Mouse (Mus musculus): ENCODE data around the gene Brms1l. TPM values are rescaled to one million over a fixed set of nuclear protein-coding genes. Genes with fewer than 3 reads are reported as not detected.
A peak's percentile ranks its signal among the peaks of the same experiment; 100 is the strongest.

Brms1l gene
- polyA plus RNA-seq, 1 experiment from 2014 or later: 33.4 TPM

DNA sequence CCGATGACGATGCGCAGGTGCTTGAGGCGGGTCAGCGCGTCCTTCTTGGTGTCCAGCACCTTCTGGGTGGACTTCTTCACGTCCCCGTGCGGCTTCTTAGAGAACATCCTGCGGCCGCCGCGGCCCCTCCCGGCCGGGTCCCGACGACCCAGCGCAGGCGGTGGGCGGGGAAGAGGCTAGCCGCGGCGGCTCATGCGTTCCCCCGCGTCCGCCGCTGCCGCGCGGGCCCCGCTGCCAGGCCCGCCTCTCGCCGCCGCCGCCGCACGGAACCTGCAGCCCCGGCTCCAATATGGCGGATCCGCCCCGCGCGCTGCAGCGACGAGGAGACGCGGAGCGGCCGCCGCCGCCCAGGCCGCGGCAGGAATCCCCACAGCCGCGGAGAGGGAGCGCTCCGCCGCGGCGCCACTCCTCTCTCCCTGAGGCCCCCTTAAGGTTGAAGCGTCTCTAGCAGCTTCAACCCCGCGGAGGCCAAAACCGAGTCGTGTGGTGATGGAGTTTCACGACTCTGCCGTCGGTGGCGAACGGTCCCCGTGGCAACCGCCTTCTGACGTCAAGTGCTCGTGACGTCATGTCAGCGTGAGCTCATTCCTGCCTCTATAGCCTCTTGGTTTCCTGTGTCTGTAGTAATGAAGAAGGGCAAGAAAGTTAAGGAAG lies 15.3 kb upstream of the Brms1l start, which contains the start of gene Ralgapa1:
Ralgapa1 (minus strand) TSS at position 507 of the 654 bp plus-strand sequence.
- peak within 1 kb of the TSS; percentile 93 for H3K27ac ChIP-seq (ENCODE audit: low read length)
- peak within 1 kb of the TSS; percentile 71 for H3K4me2 ChIP-seq (ENCODE audit: low read depth, low read length)
- H3K36me3 ChIP-seq (ENCODE audit: control insufficient read depth, insufficient read depth, low read length): no peaks in the 10 kb centered on the region
- ATAC-seq (ENCODE audit: insufficient read depth, low FRiP score): peak; percentile 94
- H3K27me3 ChIP-seq (ENCODE audit: control insufficient read depth, insufficient read depth, low read length): no peaks in the 10 kb centered on the region
- H3K4me1 ChIP-seq (ENCODE audit: control insufficient read depth, insufficient read depth, low read length): peaks cover 7% of the 10 kb centered on the region; the same call in 1 of the 2 replicates
- WGBS: under 1% methylated on average over 78 of the region's 78 CpGs
- H3K9ac ChIP-seq (ENCODE audit: low read length): peak within 1 kb of the TSS; percentile 97
- H3K9me3 ChIP-seq (replicated peaks; ENCODE audit: control insufficient read depth, low read length): no peaks in the 10 kb centered on the region; the same call in 1 of the 2 replicates
- peak within 1 kb of the TSS; percentile 96 for H3K4me3 ChIP-seq (replicated peaks; ENCODE audit: low read length)

DNA sequence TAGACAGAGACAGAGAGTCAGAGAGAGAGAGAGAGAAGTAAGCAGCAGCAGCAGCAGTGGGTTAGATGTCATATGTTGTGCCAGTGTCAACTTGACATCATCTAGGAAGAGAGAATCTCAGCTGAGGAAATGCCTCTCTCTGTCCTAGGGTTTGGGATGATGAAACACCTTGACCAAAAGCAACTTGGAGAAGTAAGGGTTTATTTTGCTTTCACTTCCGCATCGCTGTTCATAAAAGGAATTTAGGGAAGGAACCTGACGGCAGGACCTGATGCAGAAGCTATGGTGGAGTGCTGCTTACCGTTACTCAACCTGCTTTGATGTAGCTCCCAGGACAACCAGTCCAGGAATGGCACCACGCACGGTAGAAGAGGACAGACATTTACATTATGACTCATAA lies 12.1 kb upstream of the Brms1l start:
- Histone ChIP-seq H3K27ac (ENCODE audit: low read length) (no peak overlapping the region), H3K27me3 (ENCODE audit: control insufficient read depth, insufficient read depth, low read length) (no peaks in the 10 kb centered on the region), H3K4me2 (ENCODE audit: low read depth, low read length) (no peak overlapping the region), H3K4me1 (ENCODE audit: control insufficient read depth, insufficient read depth, low read length) (peaks cover 5% of the 10 kb centered on the region; the same call in 1 of the 2 replicates), H3K9me3 (replicated peaks; ENCODE audit: control insufficient read depth, low read length) (no peaks in the 10 kb centered on the region; the same call in 1 of the 2 replicates), H3K9ac (ENCODE audit: low read length) (no peak overlapping the region), H3K36me3 (ENCODE audit: control insufficient read depth, insufficient read depth, low read length) (no peaks in the 10 kb centered on the region), H3K4me3 (replicated peaks; ENCODE audit: low read length) (no peak overlapping the region)
- 81% methylated on average over 6 of the region's 6 CpGs for WGBS
- no peak for ATAC-seq (ENCODE audit: insufficient read depth, low FRiP score)

GRCm38 (mm10) chr12:55825537-55825936 lies 10.6 kb upstream of the Brms1l start:
- no peak for ATAC-seq (ENCODE audit: insufficient read depth, low FRiP score)
- Histone ChIP-seq H3K4me1 (ENCODE audit: control insufficient read depth, insufficient read depth, low read length) (no peaks in the 10 kb centered on the region), H3K9ac (ENCODE audit: low read length) (no peak overlapping the region), H3K27ac (ENCODE audit: low read length) (no peak overlapping the region), H3K9me3 (replicated peaks; ENCODE audit: control insufficient read depth, low read length) (no peaks in the 10 kb centered on the region; the same call in 1 of the 2 replicates), H3K4me2 (ENCODE audit: low read depth, low read length) (no peak overlapping the region), H3K4me3 (replicated peaks; ENCODE audit: low read length) (no peak overlapping the region), H3K27me3 (ENCODE audit: control insufficient read depth, insufficient read depth, low read length) (no peaks in the 10 kb centered on the region), H3K36me3 (ENCODE audit: control insufficient read depth, insufficient read depth, low read length) (no peaks in the 10 kb centered on the region)
- 81% methylated on average over 2 of the region's 2 CpGs for WGBS

- Histone ChIP-seq H3K27ac (ENCODE audit: low read length) (no peak overlapping the region), H3K27me3 (ENCODE audit: control insufficient read depth, insufficient read depth, low read length) (no peaks in the 10 kb centered on the region), H3K9ac (ENCODE audit: low read length) (no peak overlapping the region), H3K36me3 (ENCODE audit: control insufficient read depth, insufficient read depth, low read length) (no peaks in the 10 kb centered on the region), H3K9me3 (replicated peaks; ENCODE audit: control insufficient read depth, low read length) (no peaks in the 10 kb centered on the region), H3K4me3 (replicated peaks; ENCODE audit: low read length) (no peak overlapping the region), H3K4me2 (ENCODE audit: low read depth, low read length) (no peak overlapping the region), H3K4me1 (ENCODE audit: control insufficient read depth, insufficient read depth, low read length) (no peaks in the 10 kb centered on the region)
- 22% methylated on average over 2 of the region's 2 CpGs for WGBS
- ATAC-seq (ENCODE audit: insufficient read depth, low FRiP score): no peak
Observed at GRCm38 (mm10) chr12:55831101-55831500, 5.0 kb upstream of the Brms1l start.

GRCm38 (mm10) chr12:55832961-55833360 lies 3.2 kb upstream of the Brms1l start:
- no peaks in the 10 kb centered on the region for H3K36me3 ChIP-seq (ENCODE audit: control insufficient read depth, insufficient read depth, low read length)
- H3K27ac ChIP-seq (ENCODE audit: low read length): no peak overlapping the region
- no peak overlapping the region for H3K4me3 ChIP-seq (replicated peaks; ENCODE audit: low read length)
- H3K27me3 ChIP-seq (ENCODE audit: control insufficient read depth, insufficient read depth, low read length): no peaks in the 10 kb centered on the region
- no peak overlapping the region for H3K4me2 ChIP-seq (ENCODE audit: low read depth, low read length)
- no peak overlapping the region for H3K9ac ChIP-seq (ENCODE audit: low read length)
- peaks cover 10% of the 10 kb centered on the region for H3K4me1 ChIP-seq (ENCODE audit: control insufficient read depth, insufficient read depth, low read length)
- no peaks in the 10 kb centered on the region for H3K9me3 ChIP-seq (replicated peaks; ENCODE audit: control insufficient read depth, low read length)
- no peak for ATAC-seq (ENCODE audit: insufficient read depth, low FRiP score)

GRCm38 (mm10) chr12:55833906-55834625 lies 2.1 kb upstream of the Brms1l start:
- 63% methylated on average over 9 of the region's 9 CpGs for WGBS

DNA sequence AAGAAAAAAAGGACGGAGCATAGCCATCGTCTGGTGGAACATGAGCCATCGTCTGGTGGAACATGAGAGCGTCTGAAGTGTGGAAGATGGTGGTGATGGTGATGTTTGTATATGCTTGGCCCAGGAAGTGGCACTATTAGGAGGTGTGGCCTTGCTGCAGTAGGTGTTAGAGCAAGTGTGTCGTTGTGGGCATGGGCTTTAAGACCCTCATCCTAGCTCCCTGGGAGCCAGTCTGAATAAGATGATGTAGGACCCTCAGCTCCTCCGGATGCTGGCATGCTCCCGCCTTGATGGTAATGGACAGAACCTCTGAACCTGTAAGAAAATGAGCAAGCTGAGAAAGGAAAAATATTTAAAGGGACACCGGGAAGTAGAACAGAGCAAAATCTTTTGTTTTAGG lies 1.2 kb upstream of the Brms1l start:
- no peak overlapping the region for H3K9ac ChIP-seq (ENCODE audit: low read length)
- 76% methylated on average over 8 of the region's 8 CpGs for WGBS
- no peaks in the 10 kb centered on the region for H3K27me3 ChIP-seq (ENCODE audit: control insufficient read depth, insufficient read depth, low read length)
- ATAC-seq (ENCODE audit: insufficient read depth, low FRiP score): no peak
- no peaks in the 10 kb centered on the region for H3K36me3 ChIP-seq (ENCODE audit: control insufficient read depth, insufficient read depth, low read length)
- H3K4me3 ChIP-seq (replicated peaks; ENCODE audit: low read length): no peak overlapping the region
- H3K4me2 ChIP-seq (ENCODE audit: low read depth, low read length): no peak overlapping the region
- no peak overlapping the region for H3K27ac ChIP-seq (ENCODE audit: low read length)
- H3K9me3 ChIP-seq (replicated peaks; ENCODE audit: control insufficient read depth, low read length): no peaks in the 10 kb centered on the region
- peaks cover 12% of the 10 kb centered on the region for H3K4me1 ChIP-seq (ENCODE audit: control insufficient read depth, insufficient read depth, low read length)

More at GRCm38 (mm10) chr12:55833906-55834625, 2.1 kb upstream of the Brms1l start:
- peaks cover 12% of the 10 kb centered on the region for H3K4me1 ChIP-seq (ENCODE audit: control insufficient read depth, insufficient read depth, low read length)
- no peak overlapping the region for H3K9ac ChIP-seq (ENCODE audit: low read length)
- H3K9me3 ChIP-seq (replicated peaks; ENCODE audit: control insufficient read depth, low read length): no peaks in the 10 kb centered on the region
- H3K27me3 ChIP-seq (ENCODE audit: control insufficient read depth, insufficient read depth, low read length): no peaks in the 10 kb centered on the region
- H3K27ac ChIP-seq (ENCODE audit: low read length): no peak overlapping the region
- H3K36me3 ChIP-seq (ENCODE audit: control insufficient read depth, insufficient read depth, low read length): no peaks in the 10 kb centered on the region
- H3K4me2 ChIP-seq (ENCODE audit: low read depth, low read length): no peak overlapping the region
- no peak overlapping the region for H3K4me3 ChIP-seq (replicated peaks; ENCODE audit: low read length)
- no peak for ATAC-seq (ENCODE audit: insufficient read depth, low FRiP score)

DNA sequence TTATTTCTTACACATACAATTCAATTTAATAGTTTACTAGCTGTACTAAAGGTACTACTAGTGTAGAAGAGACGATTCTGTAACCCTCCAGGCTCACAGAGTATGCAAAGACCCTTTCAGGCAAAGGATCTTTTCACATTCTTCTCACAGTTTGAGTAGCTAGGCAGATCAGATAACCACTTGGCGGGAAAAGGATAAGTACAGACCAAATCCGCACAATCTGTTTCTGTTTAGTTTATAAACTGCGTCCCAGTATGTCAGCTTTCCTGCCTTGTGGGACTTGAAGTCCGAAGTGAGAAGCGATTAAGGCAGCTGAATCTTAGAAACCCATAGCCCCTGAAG lies 296 bp upstream of the Brms1l start:
- no peak for ATAC-seq (ENCODE audit: insufficient read depth, low FRiP score)
- no peaks in the 10 kb centered on the region for H3K27me3 ChIP-seq (ENCODE audit: control insufficient read depth, insufficient read depth, low read length)
- H3K4me3 ChIP-seq (replicated peaks; ENCODE audit: low read length): peak overlapping the region; percentile 63
- peak overlapping the region; percentile 57 for H3K4me2 ChIP-seq (ENCODE audit: low read depth, low read length)
- WGBS: under 1% methylated on average over 6 of the region's 6 CpGs
- peak overlapping the region; percentile 82 for H3K27ac ChIP-seq (ENCODE audit: low read length)
- no peaks in the 10 kb centered on the region for H3K9me3 ChIP-seq (replicated peaks; ENCODE audit: control insufficient read depth, low read length)
- peak overlapping the region; percentile 70 for H3K9ac ChIP-seq (ENCODE audit: low read length)
- peaks cover 12% of the 10 kb centered on the region for H3K4me1 ChIP-seq (ENCODE audit: control insufficient read depth, insufficient read depth, low read length)
- no peaks in the 10 kb centered on the region for H3K36me3 ChIP-seq (ENCODE audit: control insufficient read depth, insufficient read depth, low read length)

DNA sequence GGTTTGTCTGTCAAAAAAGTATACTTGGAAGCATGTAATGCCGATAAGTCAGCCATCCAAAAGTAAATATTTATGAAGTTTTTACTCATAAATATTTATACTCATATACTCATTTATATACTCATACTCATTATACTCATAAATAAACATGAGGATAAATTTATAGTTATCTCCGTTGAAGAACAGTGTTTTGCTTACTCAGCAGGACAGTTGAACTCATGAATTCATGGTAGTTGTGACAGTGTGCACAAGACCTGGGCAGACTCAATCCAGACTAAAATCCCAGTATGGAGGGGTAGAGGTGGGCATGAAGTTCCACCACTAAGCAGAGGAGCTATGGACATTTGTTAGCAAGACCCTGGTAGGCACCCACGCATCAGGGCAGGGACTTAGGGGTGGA lies 1.4 kb downstream of the Brms1l start:
- no peak for ATAC-seq (ENCODE audit: insufficient read depth, low FRiP score)
- H3K9me3 ChIP-seq (replicated peaks; ENCODE audit: control insufficient read depth, low read length): no peaks in the 10 kb centered on the region
- H3K27me3 ChIP-seq (ENCODE audit: control insufficient read depth, insufficient read depth, low read length): no peaks in the 10 kb centered on the region
- WGBS: 52% methylated on average over 3 of the region's 3 CpGs
- H3K27ac ChIP-seq (ENCODE audit: low read length): no peak overlapping the region
- peak overlapping the region; percentile 72 for H3K4me2 ChIP-seq (ENCODE audit: low read depth, low read length)
- 0 out of 2 replicates have a peak, but pooled peaks cover 3% of the 10 kb centered on the region for H3K36me3 ChIP-seq (ENCODE audit: control insufficient read depth, insufficient read depth, low read length)
- no peak overlapping the region for H3K9ac ChIP-seq (ENCODE audit: low read length)
- peak overlapping the region; percentile 63 for H3K4me3 ChIP-seq (replicated peaks; ENCODE audit: low read length)
- peaks cover 12% of the 10 kb centered on the region for H3K4me1 ChIP-seq (ENCODE audit: control insufficient read depth, insufficient read depth, low read length)
